Mouse (Mus musculus) midbrain, embryonic 14.5 days (tissue): Measurements from ENCODE around the gene Cwh43. TPM values are rescaled to one million over a fixed set of nuclear protein-coding genes. Genes with fewer than 3 reads are reported as not detected.
A peak's percentile ranks its signal among the peaks of the same experiment; 100 is the strongest.

Source experiments
- ATAC-seq: fragments of 200-750 bp; cut with Nextera tagmentation; 2 replicates; pipeline ENCODE4 v1.8.0; 2017; ENCODE audit warnings: moderate number of reproducible peaks, moderate library complexity; ENCODE audit not compliant: low FRiP score, low TSS enrichment
- DNase-seq: peaks from one replicate; pipeline ENCODE4 v3.0.0-alpha.2; 2015
- H3K27ac ChIP-seq: fragments of 300-500 bp; sonication (generic); replicated peaks from 2 replicates; pipeline ENCODE4 v1.5.1; 2014; ENCODE audit warnings: mild to moderate bottlenecking, low read depth, low read length, moderate library complexity
- H3K27me3 ChIP-seq: fragments of 300-500 bp; sonication (generic); 2 replicates; pipeline ENCODE4 v1.6.1; 2014; ENCODE audit warnings: low read length, control low read depth, mixed read lengths; ENCODE audit not compliant: control insufficient read depth, insufficient read depth
- H3K36me3 ChIP-seq: fragments of 300-500 bp; sonication (generic); 2 replicates; pipeline ENCODE4 v1.6.1; 2014; ENCODE audit warnings: low read length, control low read depth; ENCODE audit not compliant: control insufficient read depth, insufficient read depth
- H3K4me1 ChIP-seq: fragments of 300-500 bp; sonication (generic); 2 replicates; pipeline ENCODE4 v1.6.1; 2014; ENCODE audit warnings: mild to moderate bottlenecking, antibody characterized with exemption, low read length, control low read depth; ENCODE audit not compliant: control insufficient read depth, insufficient read depth
- H3K4me2 ChIP-seq: fragments of 300-500 bp; sonication (generic); 2 replicates; pipeline ENCODE4 v1.6.1; 2014; ENCODE audit warnings: mild to moderate bottlenecking, low read length, moderate library complexity
- H3K4me3 ChIP-seq: fragments of 300-500 bp; sonication (generic); replicated peaks from 2 replicates; pipeline ENCODE4 v1.5.1; 2014; ENCODE audit warnings: low read depth, low read length
- H3K9ac ChIP-seq: fragments of 300-500 bp; sonication (generic); replicated peaks from 2 replicates; pipeline ENCODE4 v1.6.1; 2014; ENCODE audit warnings: mild to moderate bottlenecking, low read length, moderate library complexity
- H3K9me3 ChIP-seq: fragments of 300-500 bp; sonication (generic); 2 replicates; pipeline ENCODE4 v1.6.1; 2016; ENCODE audit warnings: low read length, control low read depth, mixed read lengths; ENCODE audit not compliant: control insufficient read depth
- WGBS: fragments of 180-500 bp; shearing (Covaris S2); extraction: QIAGEN DNeasy Blood & Tissue Kit; methylation state at CpG from one replicate; pipeline ENCODE4 v1.1.7; 2014; 5-methylcytosine and 5-hydroxymethylcytosine counted together
- polyA plus RNA-seq: library from polyadenylated mRNA; unstranded; fragments of >200 nt; fragmentation: Nextera tagmentation; extraction: Ambion mirVana; gene quantifications from 2 replicates; pipeline ENCODE4 v1.2.1, GENCODE M21; 2014

The Cwh43 gene
- polyA plus RNA-seq, 1 experiment from 2014 or later = 0.38 TPM

GRCm38 (mm10) chr5:73381976-73382540, 23.8 kb upstream of the Cwh43 start:
- Histone ChIP-seq H3K9ac (no peak overlapping the region), H3K4me1 (peaks cover 4% of the 10 kb centered on the region; the same call in 1 of the 2 replicates), H3K27ac (no peak overlapping the region), H3K9me3 (no peaks in the 10 kb centered on the region), H3K4me3 (no peak overlapping the region), H3K36me3 (no peaks in the 10 kb centered on the region), H3K27me3 (0 out of 2 replicates have a peak, but pooled peaks cover 10% of the 10 kb centered on the region), H3K4me2 (no peak overlapping the region)
- WGBS = 88% methylated on average over 9 of the region's 9 CpGs
- DNase-seq = no peak
- no peak for ATAC-seq

DNA sequence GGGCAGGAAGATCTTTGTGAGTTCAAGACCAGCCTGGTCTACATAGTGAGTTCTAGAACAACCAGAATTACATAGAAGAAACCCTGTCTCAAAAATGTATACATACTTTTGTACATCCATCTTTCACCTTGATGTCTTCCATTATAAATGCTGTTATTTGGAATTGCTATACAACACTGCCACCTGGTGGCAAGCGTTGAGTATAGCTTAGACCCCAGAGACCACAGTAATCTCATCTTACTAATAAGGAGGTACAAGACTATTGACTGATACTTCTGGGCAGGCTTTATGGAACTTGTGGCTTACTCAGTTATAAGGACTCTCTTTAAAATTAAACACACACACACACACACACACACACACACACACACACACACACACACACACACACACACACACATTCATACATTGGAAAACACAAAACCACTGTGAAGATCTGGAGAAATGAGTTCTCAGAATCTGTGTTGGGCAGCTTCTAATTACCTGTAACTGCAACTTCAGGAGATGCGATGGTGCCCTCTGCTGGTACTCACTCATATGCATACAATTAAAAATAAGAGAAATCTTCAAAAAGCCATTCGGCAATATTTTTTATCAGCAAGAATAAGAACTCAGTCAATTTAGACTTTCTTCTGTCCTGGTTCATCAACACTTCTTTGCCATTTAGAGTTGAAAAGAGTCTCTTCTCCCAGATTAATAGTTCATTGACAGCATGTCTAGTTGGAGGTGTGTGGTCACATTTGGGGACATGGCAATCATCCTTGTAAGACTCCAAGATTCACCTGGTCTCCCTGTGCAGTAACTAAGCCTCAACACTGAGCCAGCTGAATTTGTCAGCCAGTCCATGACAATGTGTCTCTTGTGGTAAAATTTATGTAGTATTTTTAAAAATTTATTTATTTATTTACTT, 22.9 kb upstream of the Cwh43 start:
- peak; percentile 91 for DNase-seq
- peaks cover 4% of the 10 kb centered on the region; the same call in 1 of the 2 replicates for H3K4me1 ChIP-seq

DNA sequence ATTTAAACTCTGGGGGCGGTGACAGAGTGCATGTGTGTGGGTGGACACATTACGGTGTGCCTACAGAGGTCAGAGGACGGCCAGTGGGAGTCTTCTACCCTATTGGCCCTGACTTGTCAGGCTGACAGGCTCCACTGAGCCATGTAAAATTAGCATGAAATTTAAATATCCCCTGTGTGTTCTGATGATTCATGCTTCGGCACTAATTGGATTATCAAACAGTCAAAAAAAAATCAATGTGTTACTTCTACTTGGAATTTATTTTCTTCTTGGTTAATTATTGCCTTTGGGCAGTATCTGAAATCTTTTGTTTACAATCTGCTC, 22.3 kb upstream of the Cwh43 start:
- no peaks in the 10 kb centered on the region for H3K36me3 ChIP-seq
- no peak overlapping the region for H3K27ac ChIP-seq
- WGBS = 17% methylated on average over 4 of the region's 4 CpGs
- H3K9me3 ChIP-seq = no peaks in the 10 kb centered on the region
- H3K4me2 ChIP-seq = no peak overlapping the region
- DNase-seq = peak; percentile 63
- H3K9ac ChIP-seq = no peak overlapping the region
- H3K4me1 ChIP-seq = peaks cover 4% of the 10 kb centered on the region; the same call in 1 of the 2 replicates
- 0 out of 2 replicates have a peak, but pooled peaks cover 10% of the 10 kb centered on the region for H3K27me3 ChIP-seq
- H3K4me3 ChIP-seq = no peak overlapping the region
- ATAC-seq = peak; percentile 63

More for the DNA sequence above, 22.9 kb upstream of the Cwh43 start:
- 27% methylated on average over 3 of the region's 3 CpGs for WGBS
- Histone ChIP-seq H3K27ac (no peak overlapping the region), H3K4me2 (no peak overlapping the region), H3K9ac (no peak overlapping the region), H3K36me3 (no peaks in the 10 kb centered on the region), H3K4me3 (no peak overlapping the region), H3K9me3 (no peaks in the 10 kb centered on the region), H3K27me3 (0 out of 2 replicates have a peak, but pooled peaks cover 10% of the 10 kb centered on the region)
- ATAC-seq = 0 out of 2 replicates have a peak, but pooled peaks have one; percentile 12

DNA sequence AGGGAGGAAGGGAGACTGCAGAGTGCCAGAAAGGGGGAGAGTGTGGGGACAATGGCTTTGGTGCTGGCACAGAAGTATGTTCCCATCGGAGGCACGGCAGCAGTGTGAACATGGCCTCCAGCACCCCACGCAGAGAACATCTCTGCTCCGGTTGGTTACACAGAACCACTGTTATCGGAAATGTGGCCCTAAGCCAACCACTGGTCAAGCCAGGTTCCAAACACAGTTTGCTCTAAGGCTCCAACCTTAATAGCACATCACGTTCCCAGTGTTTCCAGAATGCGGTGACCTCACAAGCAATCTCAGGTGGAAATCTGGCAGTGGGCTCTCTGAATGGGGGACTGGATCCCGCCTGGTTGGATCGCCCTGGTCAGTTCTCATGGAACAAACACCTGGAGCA, 12.8 kb upstream of the Cwh43 start:
- H3K27me3 ChIP-seq = no peaks in the 10 kb centered on the region
- no peaks in the 10 kb centered on the region for H3K36me3 ChIP-seq
- H3K9ac ChIP-seq = no peak overlapping the region
- no peak for ATAC-seq
- no peak overlapping the region for H3K4me3 ChIP-seq
- 90% methylated on average over 9 of the region's 9 CpGs for WGBS
- no peak overlapping the region for H3K4me2 ChIP-seq
- H3K9me3 ChIP-seq = no peaks in the 10 kb centered on the region
- no peaks in the 10 kb centered on the region for H3K4me1 ChIP-seq
- H3K27ac ChIP-seq = no peak overlapping the region
- no peak for DNase-seq

DNA sequence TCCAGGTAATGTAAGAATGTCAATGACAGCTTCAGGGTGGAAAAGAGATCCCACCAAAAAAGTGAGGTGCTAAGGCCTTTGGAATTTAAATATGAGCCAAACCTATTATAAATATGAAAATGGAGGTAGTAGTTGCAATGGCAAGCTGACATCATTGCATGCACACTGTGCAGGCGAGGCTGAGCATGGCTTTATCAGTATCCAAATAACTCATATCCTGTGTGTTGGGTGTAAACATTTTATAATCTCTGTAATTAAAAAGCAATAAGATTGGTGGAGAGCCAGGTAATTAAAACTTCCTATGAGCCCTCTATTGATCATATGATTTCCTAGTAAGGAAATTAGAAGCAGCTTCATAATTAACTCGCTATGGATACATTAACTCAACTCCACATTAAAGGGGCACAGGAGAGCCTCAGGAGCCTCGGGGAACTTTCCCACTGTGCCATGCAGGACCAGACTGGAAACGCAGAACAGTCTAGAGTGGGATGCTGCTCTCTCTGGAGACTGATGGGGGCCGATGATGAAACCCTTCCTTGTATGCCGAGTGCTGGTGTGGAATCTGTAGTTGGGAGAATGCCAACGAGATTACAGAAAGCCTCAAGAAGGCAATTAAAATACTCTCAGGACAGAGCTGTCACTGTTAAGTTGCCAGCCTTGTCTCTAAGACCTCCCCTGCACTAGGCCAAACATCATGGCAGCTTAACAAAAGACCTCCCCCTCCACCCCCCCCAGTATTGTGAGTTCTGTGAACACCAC, 5.9 kb upstream of the Cwh43 start:
- 39% methylated on average over 7 of the region's 7 CpGs for WGBS
- Histone ChIP-seq H3K27me3 (no peaks in the 10 kb centered on the region), H3K4me2 (no peak overlapping the region), H3K27ac (no peak overlapping the region), H3K36me3 (no peaks in the 10 kb centered on the region), H3K4me1 (no peaks in the 10 kb centered on the region), H3K9me3 (no peaks in the 10 kb centered on the region), H3K9ac (no peak overlapping the region), H3K4me3 (no peak overlapping the region)
- DNase-seq (peak; percentile 63), ATAC-seq (peak; percentile 50; the same call in 1 of the 2 replicates)

DNA sequence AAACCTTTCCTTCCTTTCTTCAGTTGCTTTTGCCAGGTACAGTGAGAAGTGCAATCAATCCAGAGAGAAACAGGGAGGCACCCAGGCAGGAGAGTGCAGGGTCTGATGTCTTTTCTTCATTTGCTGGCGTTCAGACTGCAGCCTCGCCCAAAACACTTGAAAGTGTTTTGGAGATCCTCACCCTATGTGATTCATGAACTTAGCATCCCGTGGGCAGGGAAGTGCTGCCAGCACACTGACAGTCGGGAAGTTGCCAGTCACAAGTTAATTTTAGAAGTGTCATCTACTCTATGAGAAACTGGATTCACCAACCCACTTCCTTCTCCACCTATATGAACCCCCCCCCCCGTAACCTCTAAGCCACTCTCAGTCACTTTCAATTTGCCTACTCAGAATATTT, 4.5 kb upstream of the Cwh43 start:
- WGBS = 85% methylated on average over 5 of the region's 5 CpGs
- H3K4me1 ChIP-seq = no peaks in the 10 kb centered on the region; the same call in 1 of the 2 replicates
- H3K9me3 ChIP-seq = no peaks in the 10 kb centered on the region
- peaks cover 6% of the 10 kb centered on the region for H3K27me3 ChIP-seq
- H3K9ac ChIP-seq = no peak overlapping the region
- no peak for ATAC-seq
- no peaks in the 10 kb centered on the region for H3K36me3 ChIP-seq
- H3K4me2 ChIP-seq = no peak overlapping the region
- no peak overlapping the region for H3K4me3 ChIP-seq
- DNase-seq = no peak
- H3K27ac ChIP-seq = no peak overlapping the region

DNA sequence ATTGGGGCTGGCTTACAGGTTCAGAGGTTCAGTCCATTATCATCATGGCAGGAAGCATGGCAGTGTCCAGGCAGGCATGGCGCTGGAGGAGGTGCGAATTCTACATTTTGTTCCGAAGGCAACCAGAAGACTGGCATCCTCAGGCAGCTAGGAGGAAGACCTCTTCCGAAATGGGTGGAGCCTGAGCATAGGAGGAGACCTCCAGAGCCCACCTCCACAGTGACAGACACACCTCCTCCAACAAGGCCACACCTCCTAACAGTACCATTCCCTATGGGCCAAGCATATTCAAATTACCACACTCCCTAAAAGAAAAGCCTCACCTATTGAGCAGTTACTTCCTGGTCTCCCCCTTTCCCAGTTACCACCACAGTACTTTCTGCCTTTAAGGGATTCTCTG, 3.0 kb upstream of the Cwh43 start:
- WGBS = 97% methylated on average over 4 of the region's 4 CpGs
- ATAC-seq = no peak
- no peaks in the 10 kb centered on the region for H3K36me3 ChIP-seq

GRCm38 (mm10) chr5:73403311-73404068, 2.4 kb upstream of the Cwh43 start:
- WGBS = 92% methylated on average over 14 of the region's 14 CpGs

More for the DNA sequence above, 3.0 kb upstream of the Cwh43 start:
- no peak overlapping the region for H3K9ac ChIP-seq
- H3K9me3 ChIP-seq = no peaks in the 10 kb centered on the region
- H3K4me2 ChIP-seq = no peak overlapping the region
- no peaks in the 10 kb centered on the region; the same call in 1 of the 2 replicates for H3K4me1 ChIP-seq
- no peak overlapping the region for H3K4me3 ChIP-seq
- no peak for DNase-seq
- H3K27me3 ChIP-seq = peaks cover 19% of the 10 kb centered on the region
- H3K27ac ChIP-seq = no peak overlapping the region

More at GRCm38 (mm10) chr5:73403311-73404068, 2.4 kb upstream of the Cwh43 start:
- ATAC-seq (no peak), DNase-seq (no peak)
- peaks cover 19% of the 10 kb centered on the region for H3K27me3 ChIP-seq
- H3K27ac ChIP-seq = no peak overlapping the region
- H3K36me3 ChIP-seq = no peaks in the 10 kb centered on the region
- H3K4me1 ChIP-seq = no peaks in the 10 kb centered on the region; the same call in 1 of the 2 replicates
- no peak overlapping the region for H3K9ac ChIP-seq
- no peak overlapping the region for H3K4me3 ChIP-seq
- H3K9me3 ChIP-seq = no peaks in the 10 kb centered on the region
- no peak overlapping the region for H3K4me2 ChIP-seq
